Mouse (Mus musculus): ENCODE data around the gene Obscn. TPM values are rescaled to one million over a fixed set of nuclear protein-coding genes. Genes with fewer than 3 reads are reported as not detected.

Gene Obscn
- total and polyA plus RNA-seq, 3 experiments: 0.08 to 0.54 TPM; not detected in 1

- Histone ChIP-seq H3K9ac (ENCODE audit: control insufficient read depth, low read depth, low read length, poor library complexity, severe bottlenecking) (no peak overlapping the region), H3K4me3 (ENCODE audit: control insufficient read depth in 1 of 2, insufficient read depth in 1 of 2, low read depth in 2 of 2, low read length in 2 of 2) (no peak overlapping the region), H3K27me3 (ENCODE audit: control insufficient read depth in 1 of 2, insufficient read depth in 2 of 2, low read length in 2 of 2) (no peaks in the 10 kb centered on the region), H3K36me3 (ENCODE audit: control insufficient read depth in 1 of 2, insufficient read depth in 2 of 2, low read length in 2 of 2) (no peaks in the 10 kb centered on the region), H3K27ac (ENCODE audit: control insufficient read depth, low read depth, low read length) (no peak overlapping the region), H3K4me1 (ENCODE audit: control insufficient read depth in 1 of 2, insufficient read depth in 2 of 2, low read length in 2 of 2) (no peaks in the 10 kb centered on the region), H3K79me2 (ENCODE audit: control insufficient read depth, insufficient read depth, low read length, poor library complexity) (no peaks in the 10 kb centered on the region), H3K9me3 (replicated peaks; ENCODE audit: insufficient read depth, low read length) (no peaks in the 10 kb centered on the region)
- DNase-seq (ENCODE audit: low read depth, low spot score): no peak
- TF ChIP-seq SMC3 (IDR thresholded peaks at IDR 0.05; ENCODE audit: low read depth, low read length) (no peak), UBTF (IDR thresholded peaks at IDR 0.05; ENCODE audit: borderline replicate concordance, insufficient read depth, low read depth, low read length) (no peak), RAD21 (IDR thresholded peaks at IDR 0.05; ENCODE audit: low read depth, low read length) (no peak), ZNF384 (IDR thresholded peaks at IDR 0.05; ENCODE audit: low read depth, low read length) (no peak), MYB (IDR thresholded peaks at IDR 0.05; ENCODE audit: low read depth, low read length) (no peak), USF1 (IDR thresholded peaks at IDR 0.05; ENCODE audit: low read depth, low read length) (no peak), TAL1 (IDR thresholded peaks at IDR 0.05; ENCODE audit: low read length) (no peak), ELF1 (IDR thresholded peaks at IDR 0.05; ENCODE audit: low read depth, low read length) (no peak), SIN3A (IDR thresholded peaks at IDR 0.05; ENCODE audit: low read length) (no peak), HCFC1 (IDR thresholded peaks at IDR 0.05; ENCODE audit: low read depth, low read length) (no peak), E2F4 (IDR thresholded peaks at IDR 0.05; ENCODE audit: borderline replicate concordance, low read depth, low read length) (no peak), MAFK (IDR thresholded peaks at IDR 0.05; ENCODE audit: borderline replicate concordance, low read depth, low read length) (no peak), CHD1 (IDR thresholded peaks at IDR 0.05; ENCODE audit: low read depth, low read length) (no peak)
Measured at GRCm38 (mm10) chr11:59132065-59132464, 4.1 kb downstream of the Obscn start.

GRCm38 (mm10) chr11:59131348-59131919 lies 4.8 kb downstream of the Obscn start:
- no peak for DNase-seq (ENCODE audit: low read depth, low spot score)
- no peak overlapping the region for H3K9ac ChIP-seq (ENCODE audit: control insufficient read depth, low read depth, low read length, poor library complexity, severe bottlenecking)
- TF ChIP-seq JUND (IDR thresholded peaks at IDR 0.05; ENCODE audit: low read depth, low read length) (no peak), GATA1 (IDR thresholded peaks at IDR 0.05; ENCODE audit: low read depth, low read length) (no peak), SMC3 (IDR thresholded peaks at IDR 0.05; ENCODE audit: low read depth, low read length) (no peak), ZNF384 (IDR thresholded peaks at IDR 0.05; ENCODE audit: low read depth, low read length) (no peak), CHD2 (IDR thresholded peaks at IDR 0.05; ENCODE audit: low read length) (no peak), MAFK (IDR thresholded peaks at IDR 0.05; ENCODE audit: borderline replicate concordance, low read depth, low read length) (no peak), MYB (IDR thresholded peaks at IDR 0.05; ENCODE audit: low read depth, low read length) (no peak), TCF12 (IDR thresholded peaks at IDR 0.05; ENCODE audit: low read depth, low read length) (no peak)
- no peaks in the 10 kb centered on the region for H3K4me1 ChIP-seq (ENCODE audit: control insufficient read depth in 1 of 2, insufficient read depth in 2 of 2, low read length in 2 of 2)
- H3K9me3 ChIP-seq (replicated peaks; ENCODE audit: insufficient read depth, low read length): no peaks in the 10 kb centered on the region
- H3K4me3 ChIP-seq (ENCODE audit: control insufficient read depth in 1 of 2, insufficient read depth in 1 of 2, low read depth in 2 of 2, low read length in 2 of 2): no peak overlapping the region
- no peak overlapping the region for H3K27ac ChIP-seq (ENCODE audit: control insufficient read depth, low read depth, low read length)
- no peaks in the 10 kb centered on the region for H3K79me2 ChIP-seq (ENCODE audit: control insufficient read depth, insufficient read depth, low read length, poor library complexity)
- H3K36me3 ChIP-seq (ENCODE audit: control insufficient read depth in 1 of 2, insufficient read depth in 2 of 2, low read length in 2 of 2): no peaks in the 10 kb centered on the region
- H3K27me3 ChIP-seq (ENCODE audit: control insufficient read depth in 1 of 2, insufficient read depth in 2 of 2, low read length in 2 of 2): peaks cover 0 to 3% of the 10 kb centered on the region in 2 experiments; a peak in 1 of 4 replicates

Measured in MEL (cell line).